Mouse (Mus musculus) cortical plate, adult 2 months (tissue): ENCODE measurements around the gene Uvrag. TPM values are rescaled to one million over a fixed set of nuclear protein-coding genes. Genes with fewer than 3 reads are reported as not detected.

Experiments
- H3K27ac ChIP-seq: fragments of 200-500 bp; 2 replicates; pipeline ENCODE4 v1.5.1; 2012; ENCODE audit warnings: low read length, control low read depth, inconsistent platforms; ENCODE audit not compliant: insufficient read depth
- H3K4me1 ChIP-seq: fragments of 200-500 bp; 2 replicates; pipeline ENCODE4 v1.6.1; 2011; ENCODE audit warnings: low read length; ENCODE audit not compliant: control insufficient read depth, insufficient read depth
- H3K4me3 ChIP-seq: fragments of 200-500 bp; 2 replicates; pipeline ENCODE4 v1.5.1; 2011; ENCODE audit warnings: mild to moderate bottlenecking, low read length, control low read depth; ENCODE audit not compliant: insufficient read depth
- CTCF ChIP-seq: fragments of 200-500 bp; IDR thresholded peaks from 2 replicates; pipeline ENCODE4 v1.5.1; 2011; ENCODE audit warnings: mild to moderate bottlenecking, control low read depth, low read length; ENCODE audit not compliant: insufficient read depth; ENCODE audit errors: extremely low read depth
- POLR2A ChIP-seq: fragments of 200-500 bp; IDR thresholded peaks from 2 replicates; pipeline ENCODE4 v1.6.1; 2011; ENCODE audit warnings: mild to moderate bottlenecking, low read length, control low read depth; ENCODE audit not compliant: insufficient read depth; ENCODE audit errors: extremely low read depth
- polyA plus RNA-seq: library from polyadenylated mRNA; depleted of rRNA; stranded (reverse); fragments of >200 nt; gene quantifications from 2 replicates; pipeline ENCODE4 v1.2.3, GENCODE M21; 2012

The Uvrag gene
- polyA plus RNA-seq, 1 experiment, result 18.0 TPM

DNA sequence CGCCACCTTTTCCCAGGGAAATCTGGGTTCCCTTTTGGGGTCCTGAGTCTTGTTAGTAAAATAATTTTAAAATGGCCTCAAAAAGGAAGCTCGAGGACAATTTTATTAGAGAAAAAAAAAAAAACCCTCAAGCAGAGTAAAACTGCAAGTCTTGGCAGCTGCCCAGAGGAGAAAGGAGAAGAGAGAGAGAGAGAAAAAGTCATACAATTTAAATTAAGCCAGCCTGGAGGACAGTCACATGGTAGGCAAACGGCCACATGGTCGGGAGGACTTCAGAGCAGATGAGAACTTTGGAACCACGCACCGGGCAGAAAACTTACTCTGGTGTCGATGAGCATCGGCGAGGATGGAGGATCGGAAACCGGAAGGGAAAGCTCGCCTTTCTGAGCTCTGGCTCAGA is 269.1 kb downstream of the Uvrag start:
- Histone ChIP-seq H3K4me1 (0 out of 2 replicates have a peak, but pooled peaks cover 1% of the 10 kb centered on the region), H3K4me3 (no peak overlapping the region)

DNA sequence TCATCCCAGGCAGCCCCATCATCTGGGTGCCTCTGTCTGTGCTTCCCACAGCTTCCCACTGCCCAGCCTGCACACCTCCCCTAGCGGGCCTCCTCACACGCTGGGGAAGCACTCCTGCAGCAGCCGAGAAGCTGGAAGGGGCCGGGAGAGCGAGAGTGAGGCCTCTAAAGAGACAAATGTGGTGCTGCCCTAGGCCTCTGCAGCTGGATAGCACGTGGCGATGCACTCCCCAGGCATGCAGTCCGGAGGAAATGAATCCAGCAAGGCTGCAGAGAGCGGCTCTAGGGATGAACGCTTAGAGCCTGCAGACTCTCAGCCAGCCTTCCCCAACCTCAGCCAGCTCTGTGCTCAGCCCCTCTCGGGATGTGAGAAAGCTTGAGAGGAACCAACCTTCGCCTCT is 270.1 kb downstream of the Uvrag start:
- no peaks in the 10 kb centered on the region for H3K4me1 ChIP-seq
- no peak for TF ChIP-seq POLR2A
- TF ChIP-seq CTCF, result no peak
- H3K4me3 ChIP-seq, result no peak overlapping the region
- no peak overlapping the region for H3K27ac ChIP-seq

More for the DNA sequence above, 269.1 kb downstream of the Uvrag start:
- no peak for TF ChIP-seq CTCF
- TF ChIP-seq POLR2A, result no peak
- no peak overlapping the region for H3K27ac ChIP-seq

- no peak overlapping the region for H3K4me3 ChIP-seq
- TF ChIP-seq CTCF, result no peak
- TF ChIP-seq POLR2A, result no peak
- no peak overlapping the region for H3K27ac ChIP-seq
- no peaks in the 10 kb centered on the region for H3K4me1 ChIP-seq
Observed at GRCm38 (mm10) chr7:98869070-98869469, 271.9 kb downstream of the Uvrag start.

DNA sequence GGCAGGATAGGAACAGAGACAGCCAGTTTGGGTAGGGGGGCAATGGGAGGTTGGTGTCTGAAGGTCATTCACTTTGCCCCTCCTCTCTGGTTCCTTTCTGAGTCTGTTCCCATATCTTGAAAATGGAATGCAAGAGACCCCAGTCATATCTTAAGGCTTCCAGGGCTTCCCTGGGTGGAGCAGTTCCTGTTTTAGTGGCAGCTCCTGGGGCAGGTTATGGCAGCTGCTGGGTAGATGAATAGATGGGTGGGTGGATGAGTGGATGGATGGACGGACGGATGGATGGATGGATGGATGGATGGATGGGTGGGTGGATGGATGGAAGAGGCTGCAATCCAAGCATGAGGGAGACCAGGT is 273.2 kb downstream of the Uvrag start:
- no peaks in the 10 kb centered on the region for H3K4me1 ChIP-seq
- H3K4me3 ChIP-seq, result no peak overlapping the region
- no peak overlapping the region for H3K27ac ChIP-seq
- TF ChIP-seq POLR2A, result no peak
- TF ChIP-seq CTCF, result no peak

- Histone ChIP-seq H3K4me3 (no peak overlapping the region), H3K4me1 (no peaks in the 10 kb centered on the region), H3K27ac (no peak overlapping the region)
- TF ChIP-seq POLR2A (no peak), CTCF (no peak)
Observed at GRCm38 (mm10) chr7:98867053-98867793, 273.7 kb downstream of the Uvrag start.

- TF ChIP-seq CTCF, result no peak
- TF ChIP-seq POLR2A, result no peak
- Histone ChIP-seq H3K27ac (no peak overlapping the region), H3K4me1 (no peaks in the 10 kb centered on the region), H3K4me3 (no peak overlapping the region)
Observed at GRCm38 (mm10) chr7:98863969-98864718, 276.8 kb downstream of the Uvrag start.

GRCm38 (mm10) chr7:98862994-98863393 is 277.9 kb downstream of the Uvrag start:
- no peak overlapping the region for H3K27ac ChIP-seq
- no peak for TF ChIP-seq POLR2A
- no peak for TF ChIP-seq CTCF
- no peaks in the 10 kb centered on the region for H3K4me1 ChIP-seq
- no peak overlapping the region for H3K4me3 ChIP-seq

DNA sequence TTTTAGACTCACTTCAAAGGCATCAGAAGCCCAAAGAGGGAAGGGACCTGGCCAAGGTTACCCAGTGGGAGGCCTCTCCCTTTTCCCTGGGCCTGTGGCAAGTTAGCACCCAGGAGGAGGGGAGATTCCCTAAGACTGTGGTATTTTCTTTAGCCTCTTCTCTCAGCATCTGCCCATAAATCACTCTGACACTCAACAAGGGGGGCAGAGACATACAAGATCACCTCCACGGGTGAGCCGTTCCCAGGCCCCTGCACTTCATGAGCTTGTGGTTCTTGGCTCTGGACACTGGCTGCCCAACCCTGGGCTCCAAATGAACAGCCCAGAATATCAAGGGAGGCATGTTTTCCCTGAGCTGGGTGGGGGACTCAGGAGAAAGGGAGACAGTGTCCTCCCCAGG is 279.9 kb downstream of the Uvrag start:
- 0 out of 2 replicates have a peak, but pooled peaks cover 2% of the 10 kb centered on the region for H3K4me1 ChIP-seq
- no peak for TF ChIP-seq POLR2A
- no peak for TF ChIP-seq CTCF
- H3K4me3 ChIP-seq, result no peak overlapping the region
- H3K27ac ChIP-seq, result no peak overlapping the region

- peaks cover 4% of the 10 kb centered on the region; the same call in 1 of the 2 replicates for H3K4me1 ChIP-seq
- no peak overlapping the region for H3K27ac ChIP-seq
- H3K4me3 ChIP-seq, result no peak overlapping the region
- TF ChIP-seq POLR2A, result no peak
- TF ChIP-seq CTCF, result no peak
Observed at GRCm38 (mm10) chr7:98857094-98857493, 283.8 kb downstream of the Uvrag start.

GRCm38 (mm10) chr7:98856128-98856527 is 284.8 kb downstream of the Uvrag start:
- no peak overlapping the region for H3K4me3 ChIP-seq
- no peak for TF ChIP-seq CTCF
- no peak for TF ChIP-seq POLR2A
- no peak overlapping the region for H3K27ac ChIP-seq
- peaks cover 4% of the 10 kb centered on the region; the same call in 1 of the 2 replicates for H3K4me1 ChIP-seq
